Mouse (Mus musculus) thymus, postnatal 4 days (tissue): ENCODE data around the gene Sspn.

Experiments used
- DNase-seq: peaks from one replicate; pipeline ENCODE4 v3.0.0; 2021

Sspn gene

DNA sequence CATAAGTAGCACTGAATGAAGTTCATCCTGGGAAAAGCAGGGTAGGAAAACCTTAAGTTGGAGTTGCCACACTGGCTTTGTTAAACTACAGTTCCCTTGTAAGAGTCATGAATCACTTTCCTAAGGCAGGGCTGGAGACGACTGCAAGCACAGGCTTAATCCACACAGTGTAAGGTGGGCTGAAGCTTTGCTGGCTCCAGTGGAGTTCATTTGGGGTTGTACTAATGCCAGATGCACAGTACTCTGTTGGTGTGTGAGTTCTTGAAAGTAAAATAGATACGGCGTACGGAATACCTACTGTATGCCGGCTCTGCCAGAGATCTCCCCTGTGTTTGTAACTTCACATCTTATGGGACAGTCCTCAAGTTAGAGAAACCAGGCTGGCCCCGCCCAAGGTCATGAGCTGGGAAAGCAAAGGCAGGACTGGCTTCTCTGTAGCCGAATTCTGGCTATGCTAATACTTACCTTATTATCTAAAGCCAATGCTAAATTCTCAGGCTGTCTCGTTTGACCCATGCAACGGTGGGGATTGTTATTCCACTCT is 3.3 kb downstream of the Sspn start:
- no peak for DNase-seq

DNA sequence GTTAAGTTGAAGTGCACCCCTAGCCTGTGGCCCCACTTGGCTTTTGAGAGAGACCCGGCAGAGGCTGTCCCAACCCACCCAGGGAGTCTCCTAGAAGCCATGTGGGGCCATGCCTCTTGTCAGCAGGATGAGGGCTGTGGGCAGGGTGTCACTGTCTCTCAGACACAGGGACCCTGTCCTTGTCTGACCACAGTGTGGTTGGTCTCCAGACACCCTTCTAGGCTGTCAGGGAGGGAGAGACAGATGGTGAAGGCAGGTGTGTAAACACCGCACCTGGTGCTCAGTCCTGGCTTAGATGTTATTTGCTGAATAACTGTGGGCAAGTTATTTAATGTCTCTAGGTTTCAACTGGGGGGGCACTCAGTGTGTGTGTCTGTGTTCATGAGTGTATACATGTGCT is 4.5 kb downstream of the Sspn start:
- no peak for DNase-seq

DNA sequence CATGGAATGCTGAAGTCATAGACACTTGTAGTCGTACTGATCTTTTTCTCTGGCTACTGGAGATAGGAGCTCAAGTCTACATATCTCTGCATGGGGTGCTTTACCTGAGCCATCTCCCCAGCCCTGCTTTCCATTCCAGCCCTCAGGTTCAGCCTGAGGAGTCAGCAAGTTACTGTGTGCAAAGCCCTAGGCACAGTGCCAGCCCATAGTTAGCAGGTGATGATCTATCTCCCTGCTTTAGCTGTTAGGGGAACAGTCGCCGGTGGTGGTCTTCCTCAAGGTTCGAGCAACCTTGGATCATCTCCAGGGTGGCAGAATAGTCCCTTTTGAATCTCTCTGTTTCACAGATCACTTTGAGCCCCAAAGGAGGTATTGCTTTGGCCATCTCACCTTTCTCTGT is 5.1 kb downstream of the Sspn start:
- no peak for DNase-seq

DNA sequence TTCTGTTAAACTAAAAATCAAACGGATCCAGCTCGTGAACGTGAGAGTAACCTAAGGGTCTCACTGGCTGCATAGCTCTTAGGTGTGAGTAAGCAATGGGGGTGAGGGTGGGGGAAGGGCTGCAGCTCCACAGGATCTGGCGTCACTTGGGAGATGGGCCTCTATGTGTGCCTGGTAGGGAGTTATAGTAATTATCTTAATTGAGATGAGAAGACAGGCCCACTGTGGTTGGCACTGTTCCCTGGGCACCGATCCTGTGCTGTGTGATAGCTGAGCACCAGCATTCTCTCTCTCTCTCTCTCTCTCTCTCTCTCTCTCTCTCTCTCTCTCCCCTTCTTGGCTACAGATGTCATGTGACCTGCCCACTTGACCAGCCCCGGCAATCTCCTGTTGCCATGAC is 9.4 kb downstream of the Sspn start:
- no peak for DNase-seq

DNA sequence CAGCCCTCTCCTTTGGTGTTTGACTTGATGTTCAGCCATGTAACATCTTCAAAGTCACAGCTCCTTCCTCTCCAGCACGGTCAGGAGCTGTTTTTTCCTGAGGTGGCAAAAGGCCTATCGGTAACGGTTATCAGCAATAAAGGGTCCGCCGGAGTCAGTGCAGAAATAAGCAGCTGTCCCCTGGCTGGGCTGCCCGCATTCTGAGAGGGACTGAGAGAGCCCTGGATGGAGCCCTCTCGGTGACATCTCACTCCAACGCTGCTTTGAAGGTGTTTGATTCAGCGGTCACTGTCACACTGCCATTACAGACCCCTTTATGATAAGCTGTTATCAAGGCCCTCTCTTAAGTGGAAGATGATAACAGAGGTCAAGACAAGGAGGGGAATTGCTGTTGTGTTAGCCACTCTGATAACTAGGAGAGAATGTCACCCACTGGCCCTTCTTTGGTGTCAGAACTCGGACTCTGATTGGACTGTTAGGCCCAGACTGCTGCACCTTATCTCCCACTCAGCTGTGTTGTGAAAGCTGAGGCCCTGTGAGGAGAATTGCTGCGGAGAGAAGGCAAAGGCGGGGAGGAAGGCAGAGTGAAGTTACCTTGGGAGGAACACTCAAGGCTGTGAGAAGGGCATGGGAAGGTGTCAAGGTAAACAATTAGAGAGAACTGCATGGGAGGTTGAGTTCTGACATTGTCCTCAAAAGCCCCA is 11.0 kb downstream of the Sspn start:
- no peak for DNase-seq

DNA sequence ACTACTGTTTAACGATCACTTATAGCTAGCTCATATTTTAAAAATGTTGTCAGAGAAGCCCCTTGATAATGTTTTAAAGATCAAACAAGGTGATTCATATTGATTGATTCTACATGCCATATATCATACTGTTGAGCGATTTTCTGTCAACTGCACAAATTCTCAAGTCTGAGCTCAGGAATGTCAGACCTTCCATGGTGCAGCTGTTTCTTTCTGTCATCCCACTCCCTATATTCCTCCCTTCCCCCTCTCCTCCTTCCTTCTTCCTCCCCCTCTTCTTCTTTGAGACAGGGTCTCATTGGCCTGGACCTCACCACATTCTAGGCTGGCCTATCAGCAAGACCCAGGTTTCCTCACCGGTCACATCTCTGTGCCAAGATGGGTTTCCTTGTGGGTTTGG is 12.0 kb downstream of the Sspn start:
- no peak for DNase-seq

DNA sequence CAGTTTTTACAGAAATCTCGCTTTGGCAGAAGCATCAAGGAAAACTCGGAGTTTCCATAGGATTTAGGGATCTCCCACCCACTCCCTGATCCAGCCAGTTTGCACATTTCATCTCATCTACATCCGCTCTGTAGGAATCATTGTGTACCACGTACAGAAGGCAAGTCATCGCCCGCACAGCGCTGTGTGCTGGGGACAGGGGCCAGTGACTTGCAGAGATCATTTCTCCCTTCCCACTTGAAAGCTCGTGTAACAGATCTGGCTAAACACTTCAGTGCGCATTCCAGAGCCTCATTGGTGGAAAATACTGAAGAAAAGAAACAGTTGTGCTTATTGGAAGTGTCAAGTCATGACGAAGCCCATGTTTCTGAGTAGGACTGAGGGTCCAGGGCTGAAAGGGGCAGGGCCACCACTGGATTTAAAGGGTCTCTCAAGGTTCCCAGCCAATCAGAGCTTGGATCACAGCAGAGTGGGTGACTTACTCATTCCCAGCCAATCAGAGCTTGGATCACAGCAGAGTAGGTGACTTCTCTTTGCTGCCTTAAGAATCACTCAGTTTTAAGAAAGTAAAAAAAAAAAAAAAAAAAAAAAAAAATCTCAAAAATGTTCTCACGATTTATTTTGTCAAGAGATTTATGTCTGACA is 14.4 kb downstream of the Sspn start:
- DNase-seq = no peak

DNA sequence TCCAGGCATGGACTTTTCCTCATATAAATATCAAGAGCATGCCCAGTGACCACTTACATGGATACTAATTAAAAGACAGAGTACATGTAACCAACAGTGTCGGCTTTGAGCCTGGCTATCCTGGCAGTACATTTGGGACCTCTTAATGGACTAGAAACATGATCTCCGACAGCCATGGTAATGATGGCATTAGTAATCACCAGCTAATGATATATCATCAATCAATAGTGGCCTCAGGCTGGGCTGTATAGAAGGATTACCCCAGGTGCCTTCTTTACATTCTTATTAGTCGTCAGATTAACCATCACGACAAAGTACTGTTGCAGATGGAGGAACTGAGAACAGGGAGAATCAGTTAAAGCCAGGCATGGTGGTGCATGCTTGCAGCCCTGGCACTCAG is 17.6 kb downstream of the Sspn start:
- no peak for DNase-seq

DNA sequence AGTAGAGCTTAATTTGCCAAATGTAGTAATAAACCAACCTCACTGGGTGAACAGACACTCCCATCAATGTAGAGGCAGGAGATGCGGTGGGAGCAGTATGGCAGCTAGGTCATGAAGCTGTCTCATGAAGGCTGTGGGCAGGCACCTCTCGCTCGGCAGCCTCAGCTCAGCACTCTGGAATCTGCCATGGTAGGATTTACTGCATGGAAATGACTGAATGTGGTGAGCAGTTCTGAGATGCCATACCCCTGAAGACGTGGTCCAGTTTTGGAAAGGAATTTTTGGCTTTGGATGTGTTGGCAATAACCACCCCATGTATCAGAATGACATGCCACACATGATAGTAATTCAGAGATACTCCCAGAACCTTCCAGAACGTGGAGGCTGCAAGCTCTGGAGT is 19.2 kb downstream of the Sspn start:
- DNase-seq = no peak

DNA sequence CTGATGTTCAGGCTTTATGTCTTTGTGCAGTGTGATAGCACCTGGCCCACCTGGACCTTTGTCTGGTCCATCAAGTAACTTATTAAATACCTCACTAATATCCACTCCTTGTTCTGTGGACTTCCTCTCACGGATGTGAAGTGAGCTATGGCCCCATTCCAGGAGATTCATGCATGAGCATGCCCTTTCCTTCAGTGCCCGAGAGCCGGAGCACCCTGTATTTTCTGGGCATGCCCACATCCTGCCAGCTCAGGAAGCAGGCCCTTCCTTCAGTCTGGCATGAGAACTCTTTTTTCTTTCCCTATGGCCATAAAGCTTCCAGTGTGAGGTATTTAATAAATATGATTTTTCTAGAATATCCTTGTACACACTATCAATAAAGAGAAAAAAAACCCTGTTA is 21.2 kb downstream of the Sspn start:
- DNase-seq = no peak

DNA sequence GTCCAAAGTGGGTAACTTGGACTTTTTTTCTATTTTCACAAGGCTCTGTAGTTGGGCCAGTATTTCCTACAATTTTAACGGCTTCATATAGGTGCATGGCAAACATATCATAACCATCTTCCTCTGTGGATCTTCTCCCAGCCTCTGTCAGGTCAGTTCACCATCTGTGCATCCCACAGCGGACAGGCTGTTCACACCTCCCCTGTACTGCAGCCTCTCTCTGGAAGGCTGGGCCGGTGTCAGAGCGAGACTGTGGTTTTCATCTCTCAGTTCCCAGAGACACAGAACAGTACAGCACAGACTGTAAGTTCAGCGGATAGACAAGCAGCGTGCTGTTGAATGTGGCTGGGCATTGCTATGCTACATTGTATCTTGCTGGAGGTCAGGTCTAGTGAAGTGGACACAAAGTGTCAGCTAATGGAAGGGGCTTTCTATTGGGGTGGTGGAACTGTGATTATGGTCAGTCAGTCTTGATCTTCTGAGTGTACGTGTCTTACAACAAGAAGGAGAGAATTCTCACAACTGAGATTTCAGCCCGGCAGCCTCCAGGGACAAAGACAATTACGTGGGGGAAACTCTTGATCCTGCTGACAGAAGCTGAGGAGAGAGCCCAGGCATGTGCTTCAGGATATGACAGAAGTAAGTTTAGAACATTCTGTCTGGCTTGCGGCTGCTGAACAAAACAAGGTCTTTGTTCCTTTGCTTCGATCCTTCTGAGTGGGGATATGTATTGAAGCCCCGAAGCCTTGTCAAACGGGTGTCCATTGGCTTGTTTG is 21.9 kb downstream of the Sspn start:
- DNase-seq = no peak

DNA sequence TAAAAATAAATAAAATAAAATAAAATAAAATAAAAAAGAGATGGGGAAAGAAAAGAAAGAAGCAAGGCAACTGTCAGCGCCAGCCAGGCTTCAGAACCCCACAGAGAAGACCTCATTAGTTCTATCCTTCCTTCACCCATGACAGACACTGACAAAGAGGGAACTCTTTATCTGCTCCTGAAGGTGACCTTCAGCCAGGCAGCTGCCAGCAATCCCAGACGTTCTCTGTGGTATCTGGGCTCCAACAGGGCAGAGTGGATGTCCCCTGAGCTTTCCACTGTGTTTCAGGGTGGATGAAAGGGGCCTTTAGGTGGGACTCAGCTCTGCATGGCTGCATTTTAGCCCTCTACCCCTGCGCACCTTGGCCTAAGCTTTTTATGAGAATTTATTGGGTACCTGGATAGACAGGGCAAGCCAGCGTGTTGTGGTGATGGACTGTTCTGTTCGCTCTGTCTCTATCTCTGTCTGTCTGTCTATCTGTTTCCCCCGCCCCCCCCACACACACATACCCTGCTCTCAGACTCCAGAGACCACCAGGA is 26.1 kb downstream of the Sspn start:
- DNase-seq = no peak

DNA sequence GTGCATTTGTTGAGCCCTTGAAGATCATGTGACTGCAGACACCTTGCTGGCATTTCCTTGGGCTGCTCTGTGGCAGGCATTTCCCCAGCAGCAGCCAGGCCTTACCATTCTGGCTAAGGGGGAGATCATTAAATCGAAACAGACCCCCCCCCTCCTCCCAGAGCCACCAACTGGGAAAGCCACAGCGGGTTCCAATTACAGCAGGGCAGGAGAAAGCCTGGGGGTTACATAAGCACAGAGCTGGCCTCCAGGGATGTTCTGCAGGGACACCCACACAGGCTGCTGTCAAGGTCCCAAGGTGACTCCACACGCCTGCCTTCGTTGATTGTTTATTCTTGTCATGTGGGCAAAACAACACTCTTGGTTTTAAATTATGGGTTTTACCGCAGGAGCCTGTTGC is 26.6 kb downstream of the Sspn start:
- no peak for DNase-seq

DNA sequence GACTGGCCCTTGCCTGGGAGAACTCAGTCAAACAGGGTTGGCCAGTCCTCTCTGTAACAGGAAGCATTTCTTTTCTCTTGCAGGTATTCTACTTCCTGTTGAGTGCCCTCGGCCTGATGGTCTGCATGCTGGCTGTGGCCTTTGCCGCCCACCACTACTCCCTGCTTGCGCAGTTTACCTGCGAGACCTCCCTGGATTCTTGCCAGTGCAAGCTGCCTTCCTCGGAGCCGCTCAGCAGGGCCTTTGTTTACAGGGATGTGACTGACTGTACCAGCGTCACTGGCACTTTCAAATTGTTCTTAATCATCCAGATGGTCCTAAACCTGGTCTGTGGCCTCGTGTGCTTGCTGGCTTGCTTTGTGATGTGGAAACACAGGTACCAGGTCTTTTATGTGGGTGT is 29.6 kb downstream of the Sspn start:
- DNase-seq = no peak

DNA sequence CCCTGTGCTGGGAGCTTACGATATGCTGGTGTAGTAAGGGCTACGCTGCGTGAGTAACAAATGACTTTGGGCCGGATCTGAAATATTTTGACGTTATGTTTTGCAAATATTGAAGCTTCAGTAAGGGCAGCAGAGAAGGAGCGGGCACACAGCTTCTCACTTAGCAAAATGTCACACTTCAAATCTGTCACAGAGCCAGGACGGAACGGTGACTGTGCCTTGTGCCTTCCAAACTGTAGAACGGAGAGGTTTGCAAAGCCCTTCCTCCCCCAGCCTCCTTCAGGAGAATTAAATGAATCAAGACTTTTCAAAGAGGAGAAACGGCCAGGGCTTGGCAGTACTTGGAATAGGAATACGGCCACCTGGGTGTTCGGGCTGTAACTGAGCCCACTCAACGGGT is 32.5 kb downstream of the Sspn start:
- no peak for DNase-seq

DNA sequence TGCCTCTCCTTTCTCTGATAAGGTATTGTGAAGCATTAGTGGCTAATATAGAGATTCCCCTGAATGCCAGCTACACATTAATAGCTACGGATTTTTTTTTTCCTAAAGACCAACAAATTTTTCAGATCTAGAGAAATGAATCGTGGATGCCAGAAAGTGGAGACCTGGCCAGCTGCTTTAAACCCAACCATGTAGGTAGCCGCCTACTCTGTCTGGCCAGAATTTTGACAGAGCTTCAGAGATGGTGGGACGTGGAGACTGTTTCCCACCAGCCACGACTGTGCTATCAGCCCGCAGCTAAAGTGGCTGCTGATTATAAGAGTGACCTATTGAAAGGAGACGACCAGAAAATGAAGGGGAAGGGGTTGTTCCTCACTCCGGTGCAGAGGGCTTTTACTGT is 36.3 kb downstream of the Sspn start:
- no peak for DNase-seq

DNA sequence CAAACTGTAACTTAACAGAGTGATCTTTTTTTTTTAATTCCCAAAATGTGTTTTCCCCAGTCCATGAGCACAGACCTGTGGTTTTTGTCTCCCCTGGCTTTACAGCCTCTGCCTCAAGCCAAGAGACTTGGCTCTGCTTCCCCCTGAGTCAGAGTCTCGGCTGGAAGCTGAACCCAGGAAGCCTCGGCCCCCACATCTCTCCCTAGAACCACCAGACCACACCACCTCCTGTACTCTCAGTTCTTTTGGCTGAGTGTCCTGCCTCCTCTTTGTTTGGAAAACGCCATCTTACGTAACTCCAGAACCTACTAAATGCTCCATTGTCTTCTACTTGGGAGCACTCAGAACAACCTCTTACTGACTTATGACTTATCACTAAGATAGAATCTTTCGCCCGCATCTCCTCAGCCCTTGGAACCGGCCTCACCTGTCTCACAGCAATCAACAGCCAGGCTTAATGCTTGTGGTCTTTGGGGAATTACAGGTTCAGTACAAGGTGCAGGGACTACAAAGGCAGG is 36.9 kb downstream of the Sspn start:
- DNase-seq = no peak

DNA sequence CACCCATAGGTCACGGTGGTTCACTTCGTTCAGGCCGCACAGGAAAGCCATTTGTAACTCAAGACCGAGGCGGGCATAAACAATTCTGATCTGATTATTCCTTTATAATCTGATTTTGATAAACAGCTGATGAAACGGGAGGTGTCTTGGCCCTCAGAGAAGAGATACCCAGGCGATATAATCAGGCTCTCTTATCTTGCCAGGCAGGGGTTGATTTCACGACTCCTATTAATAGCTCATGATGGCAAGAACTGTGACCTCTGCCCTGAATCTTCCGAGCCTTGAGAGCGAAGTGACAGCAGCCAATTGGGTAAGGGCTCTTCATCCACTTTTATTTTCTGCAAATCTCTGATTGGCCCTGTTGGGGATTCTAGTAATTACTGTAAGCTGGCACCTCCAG is 37.4 kb downstream of the Sspn start:
- DNase-seq = no peak

DNA sequence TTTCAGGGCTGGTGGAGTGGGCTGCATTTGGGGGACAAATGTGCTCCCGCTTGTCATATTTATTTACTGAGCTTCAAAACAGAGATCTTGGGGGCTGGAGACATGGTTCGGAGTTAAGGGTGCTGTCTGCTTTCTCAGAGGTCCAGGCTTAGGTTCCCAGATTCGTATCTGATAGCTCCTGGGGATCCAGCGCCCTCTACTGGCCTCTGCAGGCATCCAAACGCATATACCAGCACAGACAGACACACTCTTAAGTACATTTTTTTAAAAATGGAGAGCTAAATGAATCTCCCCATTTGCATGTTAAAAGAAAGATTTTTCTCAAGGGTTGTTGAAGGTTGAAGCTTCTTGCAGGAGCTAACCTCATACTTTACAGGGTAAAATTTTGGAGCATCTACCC is 38.1 kb downstream of the Sspn start:
- DNase-seq = peak; percentile 34

DNA sequence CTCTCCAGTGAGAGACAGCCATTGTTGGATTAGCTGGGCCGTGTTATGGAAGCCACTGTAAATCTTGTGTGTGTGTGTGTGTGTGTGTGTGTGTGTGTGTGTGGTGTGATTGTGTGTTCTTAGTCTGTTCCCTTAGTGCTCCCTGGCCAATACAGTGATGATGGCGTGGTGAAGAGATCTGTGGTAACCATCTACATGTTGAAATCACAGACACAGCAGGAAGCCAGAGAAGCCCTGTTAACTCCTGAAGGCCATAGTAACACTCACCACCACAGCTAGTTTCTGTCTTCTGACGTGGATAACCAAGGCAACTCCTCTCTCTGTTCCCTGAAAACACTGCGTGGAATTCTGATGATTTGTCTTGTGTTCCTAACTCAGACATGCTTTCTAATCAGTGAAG is 40.7 kb downstream of the Sspn start:
- no peak for DNase-seq

DNA sequence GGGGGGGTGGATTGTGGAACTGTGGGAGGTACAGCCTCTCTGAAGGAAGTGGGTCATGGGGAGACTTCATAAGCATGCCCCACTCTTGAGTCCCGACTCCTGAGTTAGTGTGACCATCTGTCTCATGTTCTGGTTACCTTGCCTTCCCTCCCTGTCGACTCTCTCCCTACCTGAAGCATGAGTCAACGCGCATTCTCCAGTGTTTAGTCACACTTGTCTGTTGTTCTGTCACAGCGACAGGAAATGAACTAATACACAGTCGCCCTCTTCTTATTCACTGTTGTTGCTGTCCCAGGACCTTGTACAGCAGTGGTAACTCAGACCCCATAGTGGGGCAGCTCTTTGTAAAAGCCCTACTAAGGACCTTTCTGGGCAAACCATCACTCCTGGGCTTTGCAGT is 41.4 kb downstream of the Sspn start:
- DNase-seq = no peak

DNA sequence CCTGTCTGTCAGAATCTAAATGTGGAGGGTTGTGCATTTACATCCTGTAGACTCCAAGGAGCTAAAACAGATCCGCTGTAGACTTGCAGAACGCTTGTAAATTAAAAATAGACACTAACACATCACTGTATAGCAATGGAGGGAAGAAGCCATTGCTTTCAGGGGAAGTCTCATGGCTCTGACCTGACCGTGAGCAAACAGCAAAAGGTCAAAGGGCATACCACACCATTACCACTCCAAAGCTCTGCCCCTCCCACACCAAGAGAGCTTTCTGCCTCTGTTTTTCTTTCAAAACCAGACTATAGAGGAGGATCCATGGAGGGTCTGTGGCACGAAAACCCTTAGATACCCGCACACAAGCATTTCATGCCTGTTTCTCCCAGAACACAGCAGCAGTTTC is 41.9 kb downstream of the Sspn start:
- no peak for DNase-seq

DNA sequence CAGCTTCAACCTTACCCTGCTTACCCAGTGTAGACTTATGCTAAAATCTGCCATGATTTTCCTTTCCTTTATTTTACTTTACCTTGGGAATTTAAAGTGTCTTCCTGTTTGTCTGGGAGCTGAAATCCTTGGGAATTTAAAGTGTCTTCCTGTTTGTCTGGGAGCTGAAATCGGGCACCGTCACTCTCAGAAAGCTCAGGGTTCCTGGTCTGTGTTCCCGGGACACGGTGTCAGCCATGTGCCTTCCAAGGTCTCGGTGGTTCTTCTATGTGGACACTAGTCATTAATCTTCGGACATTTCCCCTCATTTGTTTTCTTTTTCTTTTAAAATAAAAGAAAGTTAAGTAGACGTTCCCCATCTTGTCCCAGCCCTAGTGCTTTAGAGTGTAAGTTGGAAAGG is 43.3 kb downstream of the Sspn start:
- DNase-seq = no peak

DNA sequence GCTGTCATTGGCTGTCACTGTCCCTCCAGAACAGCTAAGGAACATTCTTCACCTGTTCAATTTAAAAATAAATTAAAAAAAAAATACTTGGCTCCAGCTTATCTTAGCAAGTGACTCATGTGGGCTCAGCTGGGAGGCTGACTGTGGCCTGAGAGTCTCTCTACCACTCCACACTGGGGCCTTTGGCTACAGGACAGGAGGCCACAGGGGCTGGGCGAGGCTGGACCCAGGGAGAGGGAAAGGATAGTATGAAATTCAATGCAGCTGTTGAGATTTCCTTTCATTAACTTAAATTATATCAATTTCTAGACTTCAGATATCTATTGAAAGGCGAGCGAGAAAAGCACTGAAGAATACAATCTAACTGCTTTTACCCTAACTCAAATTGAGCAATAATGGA is 45.9 kb downstream of the Sspn start:
- no peak for DNase-seq
